Mouse (Mus musculus): ENCODE results near the gene Col19a1.

- TF ChIP-seq CTCF (IDR thresholded peaks at IDR 0.05; ENCODE audit: low read depth, low read length), result peak; percentile 59
- TF ChIP-seq POLR2A (IDR thresholded peaks at IDR 0.05; ENCODE audit: extremely low read depth, insufficient read depth, low read length), result no peak
Measured at GRCm38 (mm10) chr1:24249105-24249664, 338.1 kb downstream of the Col19a1 start.
